Mouse (Mus musculus): ENCODE measurements at regions not wholly inside any gene's neighbourhood (a gene's known extent, or its start where the extent isn't known, plus 50 kb on each side); places are given as distances from the start of the nearest gene placed in this dataset.

DNA sequence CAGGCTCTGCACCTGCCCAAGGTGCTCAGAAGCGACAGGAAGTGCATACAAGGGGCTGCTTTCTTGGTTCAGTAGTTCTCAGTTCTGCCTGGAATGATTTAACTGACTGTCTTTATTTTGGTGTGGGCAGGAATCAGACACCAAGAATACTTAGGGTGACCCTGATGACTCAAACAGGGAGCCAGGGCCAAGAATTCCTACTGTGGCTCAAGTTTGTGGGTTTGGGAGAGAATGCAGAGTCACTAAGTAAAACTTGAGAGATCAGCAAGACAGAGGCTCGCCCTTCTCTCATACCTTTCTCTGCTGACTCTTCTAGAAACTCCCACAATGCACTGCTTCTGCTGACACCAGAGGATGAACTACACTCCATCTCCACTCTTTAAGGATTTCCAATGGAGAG lies 126.4 kb downstream of the Adra2a start:
- TF ChIP-seq CTCF (IDR thresholded peaks at IDR 0.05; ENCODE audit: borderline replicate concordance, extremely low read depth, insufficient read depth, insufficient read length) (no peak), POLR2A (IDR thresholded peaks at IDR 0.05; ENCODE audit: borderline replicate concordance, extremely low read depth, insufficient read depth, insufficient read length, poor library complexity, severe bottlenecking) (no peak)
